Mouse (Mus musculus): Measurements from ENCODE around the gene Trim47. TPM values are rescaled to one million over a fixed set of nuclear protein-coding genes. Genes with fewer than 3 reads are reported as not detected.

Trim47 gene
- polyA plus RNA-seq, 1 experiment from 2014 or later: 25.1 TPM

DNA sequence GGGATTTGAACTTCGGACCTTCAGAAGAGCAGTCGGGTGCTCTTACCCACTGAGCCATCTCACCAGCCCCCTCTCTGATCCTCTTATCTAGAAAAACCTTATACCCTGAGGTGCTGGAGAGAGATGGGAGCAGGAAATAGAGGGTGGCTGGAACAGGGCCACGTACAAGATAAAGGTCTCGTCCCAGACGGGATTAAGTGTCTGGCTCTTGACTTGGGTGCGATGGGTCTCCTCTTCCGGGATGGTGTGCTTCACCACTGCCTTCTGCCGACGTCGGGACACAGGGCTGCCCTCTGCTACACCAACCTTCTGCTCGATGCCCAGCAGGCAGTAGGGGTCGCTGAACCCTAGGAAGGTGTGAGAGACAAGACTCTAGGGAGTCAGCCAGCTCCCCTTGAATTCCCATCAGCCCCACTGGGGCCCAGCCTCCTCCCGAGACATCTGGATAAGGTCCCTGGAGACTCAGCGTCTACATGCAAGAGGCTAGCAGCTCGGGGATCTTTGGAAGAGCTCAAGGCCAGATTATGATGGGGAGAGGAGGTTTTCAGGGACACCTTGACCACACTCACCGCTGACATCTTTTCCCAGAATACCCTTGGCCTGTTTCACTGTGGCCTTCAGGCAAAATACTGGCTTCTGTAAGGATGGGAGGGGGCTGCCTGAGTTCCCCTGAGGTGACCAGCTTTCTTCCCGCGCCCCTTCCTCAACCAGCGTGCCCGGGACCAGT, 51.3 kb downstream of the Trim47 start:
- Histone ChIP-seq H3K9ac (no peak overlapping the region), H3K36me3 (peaks cover 18% of the 10 kb centered on the region), H3K4me3 (replicated peaks) (no peak overlapping the region), H3K4me1 (peaks cover 31% of the 10 kb centered on the region), H3K27ac (replicated peaks) (no peak overlapping the region), H3K27me3 (no peaks in the 10 kb centered on the region), H3K4me2 (replicated peaks) (no peak overlapping the region), H3K9me3 (replicated peaks) (no peaks in the 10 kb centered on the region)
- 53% methylated on average over 20 of the region's 20 CpGs for WGBS
- ATAC-seq (ENCODE audit: insufficient number of reproducible peaks, low FRiP score, low TSS enrichment, low read depth): no peak

DNA sequence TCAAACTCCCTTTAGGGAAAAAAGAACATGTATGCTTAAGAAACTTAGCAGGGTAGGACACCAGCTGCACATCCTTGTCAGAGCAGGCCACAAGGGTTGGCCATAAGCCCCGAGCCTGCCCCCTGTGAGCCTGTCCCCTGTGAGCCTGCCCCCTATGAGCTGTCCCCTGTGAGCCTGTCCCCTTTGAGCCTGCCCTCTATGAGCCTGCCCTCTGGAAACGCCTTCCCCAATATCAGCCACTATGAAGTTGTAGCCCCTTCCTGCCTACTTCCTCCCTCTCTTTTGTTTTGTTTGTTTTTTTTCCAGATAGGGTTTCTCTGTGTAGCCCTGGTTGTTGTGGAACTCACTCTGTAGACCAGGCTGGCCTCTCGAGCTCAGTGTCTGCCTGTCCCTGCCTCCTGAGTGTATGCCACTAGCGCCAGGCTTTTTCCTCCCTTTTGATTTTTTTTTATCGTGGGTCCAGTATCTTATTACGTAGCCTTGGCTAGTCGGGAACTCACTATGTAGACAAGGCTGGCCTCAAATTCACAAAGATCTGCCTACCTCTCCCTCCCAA, 52.5 kb downstream of the Trim47 start:
- no peak for ATAC-seq (ENCODE audit: insufficient number of reproducible peaks, low FRiP score, low TSS enrichment, low read depth)
- 52% methylated on average over 7 of the region's 7 CpGs for WGBS
- Histone ChIP-seq H3K4me1 (peaks cover 27% of the 10 kb centered on the region), H3K36me3 (peaks cover 6% of the 10 kb centered on the region), H3K4me3 (replicated peaks) (no peak overlapping the region), H3K9ac (no peak overlapping the region), H3K27ac (replicated peaks) (no peak overlapping the region), H3K4me2 (replicated peaks) (no peak overlapping the region), H3K9me3 (replicated peaks) (no peaks in the 10 kb centered on the region), H3K27me3 (no peaks in the 10 kb centered on the region)

DNA sequence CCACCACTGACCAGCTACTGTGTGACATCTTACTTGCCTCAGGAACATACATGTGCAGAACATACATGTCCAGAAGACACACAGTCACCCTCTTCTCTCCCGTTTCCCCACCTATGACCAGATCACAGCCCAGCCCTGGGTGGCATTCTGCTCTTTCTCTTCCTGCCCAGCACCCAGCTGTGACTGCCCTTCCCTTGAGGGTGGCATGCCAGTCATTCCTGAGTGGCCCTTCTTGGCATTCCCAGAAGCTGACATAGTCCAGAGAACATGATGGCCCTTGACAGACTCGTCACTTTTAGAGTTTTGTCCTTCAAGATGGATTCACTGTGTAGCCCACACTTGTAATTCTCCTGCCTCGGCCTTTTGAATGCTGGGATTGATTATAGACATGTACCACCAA, 54.4 kb downstream of the Trim47 start:
- H3K27ac ChIP-seq (replicated peaks): no peak overlapping the region
- 67% methylated on average over 3 of the region's 3 CpGs for WGBS
- no peak overlapping the region for H3K4me3 ChIP-seq (replicated peaks)
- no peak overlapping the region for H3K9ac ChIP-seq
- H3K4me2 ChIP-seq (replicated peaks): no peak overlapping the region
- ATAC-seq (ENCODE audit: insufficient number of reproducible peaks, low FRiP score, low TSS enrichment, low read depth): no peak
- H3K9me3 ChIP-seq (replicated peaks): no peaks in the 10 kb centered on the region
- H3K27me3 ChIP-seq: no peaks in the 10 kb centered on the region
- peaks cover 8% of the 10 kb centered on the region for H3K4me1 ChIP-seq
- H3K36me3 ChIP-seq: no peaks in the 10 kb centered on the region

GRCm38 (mm10) chr11:116071510-116071909, 55.5 kb downstream of the Trim47 start:
- WGBS: 60% methylated on average over 5 of the region's 5 CpGs
- H3K27ac ChIP-seq (replicated peaks): no peak overlapping the region
- H3K4me3 ChIP-seq (replicated peaks): no peak overlapping the region
- H3K36me3 ChIP-seq: no peaks in the 10 kb centered on the region
- no peak for ATAC-seq (ENCODE audit: insufficient number of reproducible peaks, low FRiP score, low TSS enrichment, low read depth)
- H3K9ac ChIP-seq: no peak overlapping the region
- H3K4me2 ChIP-seq (replicated peaks): no peak overlapping the region
- H3K27me3 ChIP-seq: no peaks in the 10 kb centered on the region
- no peaks in the 10 kb centered on the region for H3K9me3 ChIP-seq (replicated peaks)
- H3K4me1 ChIP-seq: 0 out of 2 replicates have a peak, but pooled peaks cover 3% of the 10 kb centered on the region

- Histone ChIP-seq H3K27me3 (no peaks in the 10 kb centered on the region), H3K4me2 (replicated peaks) (no peak overlapping the region), H3K4me3 (replicated peaks) (no peak overlapping the region), H3K9ac (no peak overlapping the region), H3K36me3 (peaks cover 19% of the 10 kb centered on the region), H3K27ac (replicated peaks) (no peak overlapping the region), H3K4me1 (0 out of 2 replicates have a peak, but pooled peaks cover 5% of the 10 kb centered on the region), H3K9me3 (replicated peaks) (no peaks in the 10 kb centered on the region)
- ATAC-seq (ENCODE audit: insufficient number of reproducible peaks, low FRiP score, low TSS enrichment, low read depth): no peak
- 82% methylated on average over 12 of the region's 12 CpGs for WGBS
These were observed 61.7 kb downstream of the Trim47 start for GRCm38 (mm10) chr11:116065345-116065744.

GRCm38 (mm10) chr11:116064187-116064867, 62.7 kb downstream of the Trim47 start:
- H3K4me3 ChIP-seq (replicated peaks): no peak overlapping the region
- 0 out of 2 replicates have a peak, but pooled peaks cover 5% of the 10 kb centered on the region for H3K4me1 ChIP-seq
- H3K4me2 ChIP-seq (replicated peaks): no peak overlapping the region
- no peak for ATAC-seq (ENCODE audit: insufficient number of reproducible peaks, low FRiP score, low TSS enrichment, low read depth)
- no peak overlapping the region for H3K9ac ChIP-seq
- H3K36me3 ChIP-seq: peaks cover 28% of the 10 kb centered on the region
- no peaks in the 10 kb centered on the region for H3K9me3 ChIP-seq (replicated peaks)
- no peak overlapping the region for H3K27ac ChIP-seq (replicated peaks)
- 68% methylated on average over 23 of the region's 23 CpGs for WGBS
- no peaks in the 10 kb centered on the region for H3K27me3 ChIP-seq

DNA sequence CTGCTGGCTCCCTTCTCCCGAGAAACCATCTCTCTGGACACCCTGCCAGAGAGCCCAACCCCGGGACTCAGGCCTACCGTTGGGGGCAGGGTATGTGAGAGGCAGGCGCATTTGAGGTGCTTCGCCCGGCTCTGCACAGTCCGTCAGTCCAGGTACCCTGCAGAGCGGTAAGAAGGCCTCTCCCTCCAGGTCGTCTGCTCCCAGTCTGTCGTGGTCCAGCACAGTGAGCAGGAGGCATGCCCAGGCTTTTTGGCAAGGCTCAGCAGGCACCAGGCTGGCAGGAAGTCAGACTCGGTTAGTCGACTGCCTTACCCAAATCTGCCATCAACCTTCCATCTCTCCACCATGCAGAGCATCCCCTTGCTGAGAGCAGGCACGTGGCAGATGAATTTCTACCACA, 63.4 kb downstream of the Trim47 start:
- Histone ChIP-seq H3K36me3 (peaks cover 36% of the 10 kb centered on the region), H3K27ac (replicated peaks) (no peak overlapping the region), H3K4me2 (replicated peaks) (no peak overlapping the region), H3K9ac (no peak overlapping the region), H3K4me1 (0 out of 2 replicates have a peak, but pooled peaks cover 5% of the 10 kb centered on the region), H3K9me3 (replicated peaks) (no peaks in the 10 kb centered on the region), H3K27me3 (no peaks in the 10 kb centered on the region), H3K4me3 (replicated peaks) (no peak overlapping the region)
- no peak for ATAC-seq (ENCODE audit: insufficient number of reproducible peaks, low FRiP score, low TSS enrichment, low read depth)
- 61% methylated on average over 13 of the region's 13 CpGs for WGBS

DNA sequence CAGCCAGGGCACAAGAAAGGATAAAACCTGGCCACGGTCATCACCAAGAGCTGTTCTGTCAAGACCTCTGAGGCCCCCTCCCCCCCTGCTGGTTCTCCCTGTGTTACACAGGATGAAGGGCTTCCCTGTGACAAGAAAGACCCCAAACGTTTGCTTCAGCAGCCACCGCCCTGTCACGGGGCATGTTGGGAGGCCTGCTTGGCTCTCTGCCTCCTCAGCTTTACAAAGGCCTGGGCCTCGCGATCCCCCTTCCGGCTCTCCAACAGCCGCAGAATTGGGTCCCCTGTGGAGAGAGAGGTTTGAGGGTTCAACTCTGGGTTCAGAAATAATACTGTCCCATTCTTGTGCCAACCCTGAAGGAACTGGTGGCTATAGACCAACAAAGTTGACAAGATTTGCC, 64.5 kb downstream of the Trim47 start:
- Histone ChIP-seq H3K4me1 (0 out of 2 replicates have a peak, but pooled peaks cover 5% of the 10 kb centered on the region), H3K9me3 (replicated peaks) (no peaks in the 10 kb centered on the region), H3K27ac (replicated peaks) (no peak overlapping the region), H3K27me3 (no peaks in the 10 kb centered on the region), H3K4me2 (replicated peaks) (no peak overlapping the region), H3K36me3 (peaks cover 46% of the 10 kb centered on the region), H3K9ac (no peak overlapping the region), H3K4me3 (replicated peaks) (no peak overlapping the region)
- WGBS: 71% methylated on average over 8 of the region's 8 CpGs
- ATAC-seq (ENCODE audit: insufficient number of reproducible peaks, low FRiP score, low TSS enrichment, low read depth): no peak

DNA sequence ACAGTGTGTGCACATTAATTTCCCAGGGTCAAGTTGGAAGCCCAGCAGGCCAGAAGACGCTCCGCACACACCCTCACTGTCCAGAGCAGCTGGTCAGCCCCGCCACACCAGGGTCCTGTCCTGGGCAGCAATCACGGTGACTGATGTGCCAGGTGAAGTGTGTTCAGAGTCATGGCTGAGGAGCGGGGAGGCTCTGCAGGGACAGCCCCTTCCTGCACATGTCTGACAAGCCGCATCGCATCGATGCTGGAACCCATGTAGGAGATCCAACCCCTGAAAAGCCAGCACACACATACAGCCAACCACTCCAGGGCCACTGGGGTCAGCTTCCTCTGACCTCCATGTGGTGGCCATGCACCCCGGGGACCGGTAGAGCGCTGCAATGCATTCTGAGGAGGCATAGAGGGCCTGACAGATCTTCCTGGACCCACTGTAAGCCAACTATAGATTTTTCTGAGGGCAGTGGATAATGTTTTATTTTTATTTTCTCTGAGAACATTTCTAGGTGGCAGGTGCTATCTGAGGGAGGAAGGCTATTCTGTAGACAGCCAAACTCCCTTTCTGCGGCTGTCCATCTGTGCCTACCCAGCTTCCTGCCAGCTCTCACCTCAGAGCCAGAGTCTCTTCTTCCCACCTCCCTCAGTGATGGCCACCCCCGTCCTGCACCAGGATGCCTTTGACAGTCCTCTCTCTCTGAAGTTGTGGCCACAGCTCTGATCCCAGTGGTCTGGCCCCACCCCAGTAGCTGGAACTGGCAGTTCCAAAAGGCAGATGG, 65.2 kb downstream of the Trim47 start:
- 89% methylated on average over 13 of the region's 13 CpGs for WGBS
- no peak for ATAC-seq (ENCODE audit: insufficient number of reproducible peaks, low FRiP score, low TSS enrichment, low read depth)
- peaks cover 53% of the 10 kb centered on the region for H3K36me3 ChIP-seq

DNA sequence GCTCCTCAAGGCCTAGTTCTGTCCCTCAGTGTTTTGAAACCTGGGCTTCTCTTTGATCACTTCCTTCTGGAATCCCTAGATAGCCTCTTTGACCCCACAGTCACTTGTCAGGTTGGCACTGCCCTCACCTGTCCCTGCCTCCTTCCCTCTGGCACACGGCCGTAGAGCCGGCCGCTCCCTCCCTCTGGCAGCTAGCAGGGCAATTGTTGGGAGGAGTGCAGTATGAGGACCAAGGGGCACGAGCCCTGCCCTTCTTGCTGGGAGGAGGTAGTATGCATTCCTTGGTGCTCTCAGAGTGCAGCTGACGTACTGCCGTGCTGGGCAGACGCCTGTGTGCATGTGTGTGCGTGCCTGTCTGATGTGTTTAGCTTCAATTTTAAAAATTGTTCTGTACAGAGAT, 66.4 kb downstream of the Trim47 start:
- 0 out of 2 replicates have a peak overlapping the region, but pooled peaks have one; percentile 2 for H3K27ac ChIP-seq (replicated peaks)
- H3K4me2 ChIP-seq (replicated peaks): no peak overlapping the region
- H3K27me3 ChIP-seq: no peaks in the 10 kb centered on the region
- no peak overlapping the region for H3K4me3 ChIP-seq (replicated peaks)
- whole genome bisulfite sequencing: 79% methylated on average over 9 of the region's 9 CpGs
- no peak for ATAC-seq (ENCODE audit: insufficient number of reproducible peaks, low FRiP score, low TSS enrichment, low read depth)
- H3K9ac ChIP-seq: no peak overlapping the region
- no peaks in the 10 kb centered on the region for H3K9me3 ChIP-seq (replicated peaks)
- peaks cover 64% of the 10 kb centered on the region for H3K36me3 ChIP-seq
- H3K4me1 ChIP-seq: 0 out of 2 replicates have a peak, but pooled peaks cover 5% of the 10 kb centered on the region

More for the DNA sequence above, 65.2 kb downstream of the Trim47 start:
- Histone ChIP-seq H3K27ac (replicated peaks) (no peak overlapping the region), H3K4me3 (replicated peaks) (no peak overlapping the region), H3K27me3 (no peaks in the 10 kb centered on the region), H3K4me1 (0 out of 2 replicates have a peak, but pooled peaks cover 5% of the 10 kb centered on the region), H3K9me3 (replicated peaks) (no peaks in the 10 kb centered on the region), H3K4me2 (replicated peaks) (no peak overlapping the region), H3K9ac (no peak overlapping the region)

DNA sequence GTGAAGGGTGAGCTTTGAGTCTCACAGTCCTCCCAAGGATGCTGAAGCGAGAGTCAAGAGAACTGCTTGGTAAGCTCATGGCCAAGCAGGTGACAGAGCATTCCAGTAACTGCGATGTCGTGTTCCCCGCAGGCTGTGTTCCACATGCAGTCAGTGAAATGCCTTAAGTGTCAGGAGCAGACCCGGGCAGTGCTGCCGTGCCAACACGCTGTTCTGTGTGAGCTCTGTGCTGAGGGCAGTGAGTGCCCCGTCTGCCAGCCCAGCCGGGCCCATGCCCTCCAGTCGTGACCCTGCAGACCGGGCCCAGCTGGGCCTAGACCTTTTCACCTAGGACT, 67.4 kb downstream of the Trim47 start:
- no peak for ATAC-seq (ENCODE audit: insufficient number of reproducible peaks, low FRiP score, low TSS enrichment, low read depth)
- no peak overlapping the region for H3K9ac ChIP-seq
- no peak overlapping the region for H3K4me3 ChIP-seq (replicated peaks)
- no peaks in the 10 kb centered on the region for H3K9me3 ChIP-seq (replicated peaks)
- H3K27ac ChIP-seq (replicated peaks): no peak overlapping the region
- no peak overlapping the region for H3K4me2 ChIP-seq (replicated peaks)
- 0 out of 2 replicates have a peak, but pooled peaks cover 5% of the 10 kb centered on the region for H3K4me1 ChIP-seq
- H3K36me3 ChIP-seq: peaks cover 73% of the 10 kb centered on the region
- WGBS: 93% methylated on average over 11 of the region's 11 CpGs
- H3K27me3 ChIP-seq: no peaks in the 10 kb centered on the region

Data from embryonic facial prominence, embryonic 15.5 days (tissue).